Mouse (Mus musculus): Measurements from ENCODE around the gene Tmie.

DNA sequence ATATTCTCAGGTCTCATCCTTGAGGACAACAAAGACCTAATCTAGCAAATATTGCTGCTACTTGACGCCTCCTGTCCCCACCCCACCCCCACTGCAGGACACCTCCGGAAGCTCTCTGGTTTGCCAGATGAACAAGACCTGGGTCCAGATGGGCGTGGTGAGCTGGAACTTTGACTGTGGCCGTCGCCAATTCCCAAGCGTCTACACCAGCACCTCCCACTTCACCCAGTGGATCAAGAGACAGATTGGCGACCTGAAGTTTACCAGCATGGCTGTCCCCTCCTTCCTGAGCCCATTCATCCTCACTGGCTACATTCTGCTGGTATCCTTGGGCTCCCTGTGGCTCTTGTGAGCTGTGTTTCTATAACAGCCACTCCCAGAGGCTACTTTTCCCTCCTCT, 24.0 kb downstream of the Tmie start:
- TF ChIP-seq CTCF (IDR thresholded peaks at IDR 0.05; ENCODE audit: low read depth, low read length): no peak
- TF ChIP-seq GATA1 (IDR thresholded peaks at IDR 0.05; ENCODE audit: borderline replicate concordance, low read length): no peak
- TF ChIP-seq POLR2AphosphoS5 (IDR thresholded peaks at IDR 0.05; ENCODE audit: insufficient replicate concordance, low read depth, low read length): no peak
- TF ChIP-seq TAL1 (conservative IDR thresholded peaks at IDR 0.05; ENCODE audit: low read depth, low read length): no peak
- TF ChIP-seq GATA2 (IDR thresholded peaks at IDR 0.05; ENCODE audit: borderline replicate concordance, low read depth, low read length): no peak

All from G1E (cell line).